Mouse (Mus musculus) left cerebral cortex, adult 11 months (tissue): ENCODE measurements around the gene Wdfy3.

ENCODE experiments used
- DNase-seq: peaks from one replicate; pipeline ENCODE4 v3.0.0; 2022; ENCODE audit warnings: low spot score

The Wdfy3 gene

DNA sequence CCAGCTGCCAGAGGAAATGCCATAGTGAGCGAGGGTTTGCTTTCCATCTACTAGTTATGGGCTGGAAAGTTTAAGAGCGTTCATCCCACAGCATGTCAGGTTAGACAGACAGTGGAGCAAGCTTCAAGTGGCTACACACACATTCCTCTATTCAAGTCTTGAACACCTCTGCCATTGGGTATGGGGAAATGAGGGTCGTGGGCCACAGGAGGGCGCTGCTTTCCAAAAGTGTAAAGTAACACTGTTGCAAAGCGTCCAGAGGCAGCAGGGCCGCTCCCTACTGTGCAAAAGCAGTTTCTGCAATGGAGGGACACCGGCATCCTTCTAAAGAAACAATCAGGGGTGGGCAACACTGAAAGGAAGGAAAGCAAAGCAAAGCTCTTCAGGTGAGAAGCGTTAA lies 235.8 kb downstream of the Wdfy3 start:
- no peak for DNase-seq

GRCm38 (mm10) chr5:101832991-101833390 lies 236.7 kb downstream of the Wdfy3 start:
- DNase-seq, result no peak

GRCm38 (mm10) chr5:101832042-101832441 lies 237.7 kb downstream of the Wdfy3 start:
- no peak for DNase-seq

DNA sequence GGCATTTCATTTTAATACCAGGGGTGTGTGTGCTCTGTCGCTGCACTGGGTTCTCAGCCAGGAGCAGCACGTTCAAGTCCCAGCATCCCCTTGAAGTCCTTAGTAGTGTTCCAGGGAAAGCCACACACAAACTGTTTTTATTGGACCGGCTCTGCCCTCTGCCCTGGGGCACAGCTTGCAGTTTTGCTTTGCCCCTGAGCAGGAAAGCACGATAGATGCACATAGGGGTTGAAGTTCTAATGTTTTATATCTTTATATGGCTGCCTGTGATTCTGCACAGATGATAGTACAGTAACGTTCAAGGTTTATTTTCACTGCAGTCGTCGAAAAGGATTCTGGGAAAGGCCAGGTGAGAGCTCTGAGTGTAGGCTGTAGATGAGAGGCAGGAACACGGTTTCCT lies 239.5 kb downstream of the Wdfy3 start:
- DNase-seq, result no peak

DNA sequence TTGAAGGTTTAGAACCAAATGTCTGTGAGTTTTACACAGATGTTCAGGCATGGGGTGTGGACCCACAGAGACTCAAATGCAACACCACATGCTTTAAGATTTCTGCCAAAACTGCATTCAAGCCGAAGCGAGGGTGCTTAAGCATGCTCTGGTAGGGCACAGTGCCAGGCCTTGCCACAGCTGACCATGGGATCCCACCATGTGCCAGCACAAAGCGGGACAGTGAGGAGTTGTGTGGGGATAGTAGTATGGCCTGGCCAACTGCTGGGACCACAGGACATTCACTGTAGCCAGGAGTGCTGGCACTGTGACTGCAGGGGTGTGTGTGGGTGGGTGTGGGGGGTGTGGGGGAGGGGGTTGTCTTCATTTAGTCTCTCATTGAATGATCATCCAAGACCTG lies 240.8 kb downstream of the Wdfy3 start:
- DNase-seq, result no peak

DNA sequence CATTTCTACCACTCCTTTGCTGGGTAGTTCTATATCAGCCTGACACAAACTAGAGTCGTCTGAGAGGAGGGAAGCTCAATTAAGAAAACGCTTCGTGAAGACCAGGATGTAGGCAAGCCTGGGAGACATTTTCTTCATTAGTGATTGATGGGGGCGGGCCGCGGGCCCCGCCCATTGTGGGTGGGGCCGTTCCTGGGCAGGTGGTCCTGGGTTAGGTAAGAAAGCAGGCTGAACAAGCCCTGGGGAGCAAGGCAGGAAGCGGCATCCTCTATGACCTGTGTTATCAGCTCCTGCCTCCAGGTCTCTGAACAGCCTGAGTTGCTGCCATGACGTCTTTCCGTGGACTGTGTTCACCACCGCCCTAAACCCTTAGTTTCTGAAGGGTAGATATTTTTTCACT lies 242.2 kb downstream of the Wdfy3 start:
- DNase-seq, result no peak

- DNase-seq, result no peak
Observed at GRCm38 (mm10) chr5:101826531-101826970, 243.2 kb downstream of the Wdfy3 start.

GRCm38 (mm10) chr5:101825111-101825911 lies 244.4 kb downstream of the Wdfy3 start:
- no peak for DNase-seq

DNA sequence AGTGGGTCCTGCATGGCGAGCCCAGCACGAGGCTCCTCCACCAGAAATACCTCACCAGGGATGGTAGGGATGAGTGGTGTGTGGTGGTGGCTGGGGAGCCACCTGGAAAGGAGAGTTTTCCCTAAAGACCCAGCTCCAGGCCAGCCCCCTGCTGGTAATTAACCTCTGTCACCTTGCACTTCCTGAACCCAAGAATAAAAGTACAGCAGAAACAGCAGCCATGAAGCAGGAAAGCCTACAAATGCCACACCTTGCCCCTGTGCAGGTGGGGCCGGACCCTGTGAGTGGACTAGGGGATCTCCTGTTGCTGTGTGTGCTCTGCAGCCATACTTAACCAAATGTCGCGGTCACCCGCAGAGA lies 247.4 kb downstream of the Wdfy3 start:
- DNase-seq, result no peak

DNA sequence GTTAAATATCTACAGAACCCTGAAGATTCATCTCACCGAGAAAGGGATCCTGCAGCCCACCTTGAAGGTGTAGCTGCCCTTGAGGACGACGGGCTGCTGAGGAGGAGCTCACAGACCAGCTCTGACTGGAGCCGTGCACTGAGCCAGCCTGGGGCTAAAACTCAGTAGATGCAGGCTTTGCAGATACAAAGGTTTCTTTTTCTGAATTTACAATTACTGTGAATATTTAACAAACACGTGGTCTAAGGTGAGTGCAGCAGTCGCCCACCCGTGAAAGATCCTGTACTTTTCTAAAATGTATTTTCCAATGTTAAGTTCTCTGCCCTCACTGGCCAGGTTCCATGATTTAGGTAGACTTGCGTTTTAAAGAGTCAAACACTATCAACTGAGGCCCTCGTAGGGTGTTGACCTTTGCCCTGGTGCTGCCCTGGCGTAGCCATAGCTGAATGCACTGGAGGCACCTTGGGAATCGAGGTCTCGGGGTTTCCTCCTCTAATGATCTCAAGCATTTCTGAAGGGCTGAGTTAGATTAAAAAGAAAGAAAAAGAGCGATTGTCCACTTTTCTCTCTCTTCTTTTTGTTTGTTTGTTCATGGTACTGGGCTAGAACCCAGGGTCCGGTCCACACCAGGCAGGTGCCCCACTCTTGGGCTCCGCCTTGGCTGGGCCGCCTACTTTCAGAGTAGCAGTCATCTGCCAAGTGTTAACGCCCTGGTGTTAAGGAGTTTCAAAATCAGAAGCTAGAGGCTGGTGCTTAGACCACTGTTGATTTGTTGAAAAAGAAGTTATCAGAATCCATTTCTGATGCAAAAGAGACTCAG lies 248.0 kb downstream of the Wdfy3 start:
- no peak for DNase-seq

DNA sequence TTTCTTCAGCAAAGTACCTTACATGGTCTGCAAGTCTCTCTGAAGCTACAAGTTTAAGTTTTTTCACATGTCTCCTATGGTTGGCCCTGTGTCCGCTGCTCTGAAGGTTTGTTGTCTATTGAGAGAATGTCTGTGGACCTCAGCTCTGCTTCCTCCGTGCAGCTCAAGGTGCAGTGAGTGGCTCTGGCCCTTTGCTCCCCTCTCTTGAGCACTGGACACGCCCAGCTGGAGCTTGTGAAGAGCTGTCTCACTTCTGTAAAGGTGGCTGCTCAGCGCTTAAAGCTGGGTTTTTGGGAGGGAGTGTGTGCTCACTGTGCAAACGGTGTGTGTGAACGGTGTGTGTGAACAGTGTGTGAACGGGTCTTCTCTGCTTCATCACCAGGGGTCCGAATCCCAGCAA lies 248.7 kb downstream of the Wdfy3 start:
- no peak for DNase-seq

DNA sequence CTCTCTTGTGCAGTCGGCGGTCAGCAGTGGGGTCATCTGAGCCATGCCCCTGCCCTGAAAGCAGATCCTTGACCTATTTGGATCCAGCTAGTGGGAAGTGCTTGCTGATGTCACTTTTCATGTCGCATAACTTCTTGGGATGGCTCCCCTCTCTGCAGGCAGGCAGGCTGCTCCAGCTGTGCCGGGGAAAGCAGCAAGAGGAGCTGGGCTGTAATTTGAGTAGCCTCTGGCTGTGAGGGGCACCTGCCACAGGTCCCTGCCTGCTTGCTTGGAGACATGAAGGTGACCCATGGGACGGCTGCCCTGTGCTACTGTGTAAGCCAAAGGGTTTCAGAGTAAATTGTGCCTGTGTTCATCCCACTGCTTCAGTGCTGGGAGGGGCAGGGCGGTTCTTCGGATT lies 249.9 kb downstream of the Wdfy3 start:
- no peak for DNase-seq

- no peak for DNase-seq
Observed at GRCm38 (mm10) chr5:101819216-101819615, 250.5 kb downstream of the Wdfy3 start.

GRCm38 (mm10) chr5:101816822-101817221 lies 252.9 kb downstream of the Wdfy3 start:
- DNase-seq, result no peak

DNA sequence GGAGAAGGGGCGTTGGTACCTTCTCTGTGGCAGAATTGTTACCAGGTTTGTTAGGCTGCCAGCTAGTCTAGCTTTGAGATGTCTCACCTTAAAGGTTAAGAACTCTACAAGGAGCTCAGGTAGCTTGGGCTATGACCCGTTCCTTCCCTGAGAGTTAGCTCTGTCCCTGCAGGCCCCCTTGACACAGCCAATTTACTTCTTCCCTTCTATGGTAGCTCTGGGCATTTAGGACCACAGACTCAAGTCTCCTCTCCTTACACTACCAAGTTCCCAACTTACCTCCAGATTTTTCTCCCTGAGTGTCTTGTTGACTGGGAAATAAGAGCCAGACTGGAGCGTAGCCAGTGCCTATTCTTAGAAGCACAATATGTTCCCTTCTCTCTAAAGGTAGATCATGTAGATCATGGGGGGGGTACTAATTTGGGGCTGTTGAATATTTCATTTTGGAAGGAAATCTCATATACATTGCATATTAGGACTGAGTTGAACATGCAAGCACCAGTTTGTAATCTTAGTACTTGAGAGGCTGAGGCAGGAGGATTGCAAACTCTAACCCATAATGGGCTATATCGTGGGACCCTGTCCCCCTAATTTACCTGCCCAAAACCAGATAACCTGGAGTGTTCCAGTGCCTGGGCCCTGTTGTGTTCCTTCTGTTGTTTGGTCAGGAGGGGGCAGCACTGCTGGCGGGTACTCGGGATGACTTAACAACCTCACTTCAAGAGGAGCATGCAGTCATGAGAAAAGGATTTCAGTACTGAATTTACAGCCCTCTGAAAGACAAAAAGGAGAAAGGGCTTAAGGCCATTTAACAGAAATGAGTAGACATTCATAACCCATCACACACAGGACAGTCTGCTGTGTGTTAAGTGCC lies 258.2 kb downstream of the Wdfy3 start:
- no peak for DNase-seq

DNA sequence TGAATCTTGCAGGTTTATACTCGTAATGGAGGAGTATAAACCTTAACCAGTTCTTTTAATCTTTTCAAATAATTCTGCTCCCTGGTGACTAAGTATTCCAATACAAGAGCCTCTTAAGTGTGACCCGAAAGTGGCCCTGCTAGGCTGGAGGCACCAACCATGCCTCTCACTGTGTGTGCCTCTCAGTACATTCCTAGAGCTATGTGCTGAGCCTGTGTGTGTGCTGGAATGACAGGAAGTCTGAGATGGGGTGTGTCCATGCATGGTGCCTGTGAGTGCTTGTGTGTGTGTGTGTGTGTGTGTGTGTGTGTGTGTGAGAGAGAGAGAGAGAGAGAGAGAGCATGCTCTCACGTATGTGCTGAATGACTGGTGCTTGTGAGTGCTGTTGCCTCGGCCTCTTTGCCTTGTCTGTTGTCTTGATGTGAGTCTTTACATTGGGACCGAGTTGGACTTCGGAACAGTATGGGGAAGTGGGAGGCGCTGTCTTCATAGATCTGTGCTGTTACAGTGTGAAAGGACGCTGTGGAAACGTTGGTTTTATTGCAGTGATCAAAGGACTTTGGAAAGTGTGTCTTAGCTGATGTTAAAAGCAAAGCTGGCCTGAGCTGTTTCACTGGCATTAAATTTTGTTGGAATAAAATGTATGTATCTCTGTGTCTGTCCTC lies 267.2 kb downstream of the Wdfy3 start:
- DNase-seq, result no peak

DNA sequence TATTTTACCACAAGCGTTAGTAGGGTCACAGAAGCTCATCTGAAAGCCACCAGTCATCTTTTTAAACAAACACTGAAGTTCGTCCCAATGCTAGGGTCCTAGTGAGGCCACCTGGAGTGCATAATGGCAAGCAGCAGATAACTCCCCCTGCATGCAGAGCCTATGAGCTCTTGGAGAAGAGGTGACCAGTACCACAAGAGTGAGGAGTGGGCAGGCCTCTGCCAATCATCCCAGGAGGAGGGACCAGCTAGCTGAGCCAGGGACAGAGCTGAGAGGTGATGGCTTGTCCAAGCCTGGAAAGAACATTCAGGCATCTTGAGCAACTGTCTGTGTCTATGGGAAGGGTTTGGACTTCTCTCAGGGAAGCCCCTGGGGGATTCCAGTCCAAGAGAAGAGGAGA lies 267.8 kb downstream of the Wdfy3 start:
- DNase-seq, result no peak

GRCm38 (mm10) chr5:101792665-101793064 lies 277.1 kb downstream of the Wdfy3 start:
- DNase-seq, result no peak

GRCm38 (mm10) chr5:101790560-101790959 lies 279.2 kb downstream of the Wdfy3 start:
- no peak for DNase-seq

- DNase-seq, result no peak
Observed at GRCm38 (mm10) chr5:101789770-101790169, 280.0 kb downstream of the Wdfy3 start.

DNA sequence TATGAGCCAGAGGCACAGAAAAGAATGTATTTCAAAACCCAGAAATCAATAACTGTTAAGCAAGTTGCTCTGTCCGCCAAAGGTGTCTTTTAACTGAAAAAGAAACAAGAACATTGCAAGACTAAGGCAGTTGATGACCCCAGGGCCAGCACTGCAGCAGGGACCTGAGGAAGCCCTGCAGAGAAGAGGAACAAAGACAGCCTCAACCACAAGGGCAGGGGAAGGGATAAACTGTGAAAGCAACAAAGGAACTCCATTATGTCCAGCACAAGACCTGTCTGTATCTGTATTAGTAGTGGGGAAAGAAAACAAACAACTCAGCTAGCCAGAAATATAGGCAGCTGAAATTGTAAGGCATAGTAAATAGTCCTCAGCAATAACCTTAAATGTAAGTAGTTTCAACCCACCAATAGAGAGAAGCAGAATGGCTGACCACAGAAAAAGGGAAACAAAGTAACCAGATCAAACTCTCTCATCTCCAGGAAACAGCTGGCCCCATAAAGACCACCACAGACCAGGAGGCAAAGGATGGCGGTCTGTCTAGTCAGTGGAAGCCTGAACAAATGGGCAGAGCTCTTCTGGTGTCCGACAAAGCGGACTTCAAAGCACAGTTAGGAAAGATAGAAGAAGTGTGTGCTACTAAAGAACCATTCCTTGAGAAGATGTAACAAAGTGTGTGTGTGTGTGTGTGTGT lies 283.7 kb downstream of the Wdfy3 start:
- no peak for DNase-seq
